Mouse (Mus musculus) heart, postnatal 0 days (tissue): Measurements from ENCODE around the gene Uvrag. TPM values are rescaled to one million over a fixed set of nuclear protein-coding genes. Genes with fewer than 3 reads are reported as not detected.

Experiments used
- ATAC-seq: fragments of 200-750 bp; cut with Nextera tagmentation; 2 replicates; pipeline ENCODE4 v1.8.0; 2017; ENCODE audit warnings: low read depth, moderate number of reproducible peaks, moderate library complexity; ENCODE audit not compliant: insufficient read depth
- DNase-seq: peaks from one replicate; pipeline ENCODE4 v3.0.0-alpha.2; 2016; ENCODE audit warnings: low spot score
- H3K27ac ChIP-seq: fragments of 300-500 bp; sonication (generic); 2 replicates; pipeline ENCODE4 v1.5.1; 2014; ENCODE audit warnings: low read depth, mild to moderate bottlenecking
- H3K27me3 ChIP-seq: fragments of 300-500 bp; sonication (generic); 2 replicates; pipeline ENCODE4 v1.6.1; 2014; ENCODE audit warnings: low read length, mixed read lengths; ENCODE audit not compliant: control insufficient read depth, insufficient read depth
- H3K36me3 ChIP-seq: fragments of 300-500 bp; sonication (generic); replicated peaks from 2 replicates; pipeline ENCODE4 v1.6.1; 2014; ENCODE audit warnings: low read length, mixed read lengths; ENCODE audit not compliant: control insufficient read depth, insufficient read depth
- H3K4me1 ChIP-seq: fragments of 300-500 bp; sonication (generic); 2 replicates; pipeline ENCODE4 v1.6.1; 2014; ENCODE audit warnings: antibody characterized with exemption; ENCODE audit not compliant: control insufficient read depth, insufficient read depth
- H3K4me2 ChIP-seq: fragments of 300-500 bp; sonication (generic); 2 replicates; pipeline ENCODE4 v1.6.1; 2014; ENCODE audit warnings: low read depth, mild to moderate bottlenecking, low read length, moderate library complexity
- H3K4me3 ChIP-seq: fragments of 300-500 bp; sonication (generic); 2 replicates; pipeline ENCODE4 v1.5.1; 2014; ENCODE audit warnings: low read depth, low read length
- H3K9ac ChIP-seq: fragments of 300-500 bp; sonication (generic); replicated peaks from 2 replicates; pipeline ENCODE4 v1.6.1; 2014; ENCODE audit warnings: low read depth, low read length, mixed read lengths
- H3K9me3 ChIP-seq: fragments of 300-500 bp; sonication (generic); replicated peaks from 2 replicates; pipeline ENCODE4 v1.6.1; 2016; ENCODE audit warnings: low read length; ENCODE audit not compliant: control insufficient read depth
- CTCF ChIP-seq: IDR thresholded peaks from 2 replicates; pipeline ENCODE4 v1.5.1; 2016; ENCODE audit warnings: antibody characterized with exemption, control low read depth, low read depth
- EP300 ChIP-seq: IDR thresholded peaks from 2 replicates; pipeline ENCODE4 v1.6.1; 2016; ENCODE audit warnings: antibody characterized with exemption, low read depth
- WGBS: fragments of 180-500 bp; shearing (Covaris S2); extraction: QIAGEN DNeasy Blood & Tissue Kit; methylation state at CpG from one replicate; pipeline ENCODE4 v1.1.7; 2014; 5-methylcytosine and 5-hydroxymethylcytosine counted together
- polyA plus RNA-seq: library from polyadenylated mRNA; unstranded; fragments of >200 nt; fragmentation: Nextera tagmentation; extraction: Ambion mirVana; gene quantifications from 2 replicates; pipeline ENCODE4 v1.2.1, GENCODE M21; 2015
- total RNA-seq: library from RNA; depleted of rRNA; stranded (reverse); fragments of >200 nt; gene quantifications from 2 replicates; pipeline ENCODE4 v1.2.3, GENCODE M21; 2014; ENCODE audit warnings: low replicate concordance

Gene Uvrag
- total and polyA plus RNA-seq, 2 experiments from 2014 or later = 11.8 to 38.1 TPM

DNA sequence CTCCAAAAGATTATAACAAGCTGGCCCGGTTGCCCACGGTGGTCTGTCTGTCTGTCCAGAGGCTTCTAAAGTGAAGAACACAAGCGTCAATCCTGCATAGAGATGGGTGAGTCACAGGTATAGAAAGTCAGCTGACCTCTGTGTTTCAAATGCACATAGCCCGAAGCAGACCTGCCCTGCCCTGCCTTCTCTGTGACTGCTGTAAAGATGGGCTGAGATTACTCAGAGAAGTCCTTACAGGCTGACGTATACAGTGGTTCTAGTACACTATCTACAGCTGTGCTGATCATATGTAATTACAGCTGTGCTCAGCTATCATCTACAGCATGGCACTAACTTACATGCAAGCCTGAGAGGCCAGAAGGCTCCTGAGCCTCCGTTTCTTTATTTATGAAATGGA, 62.1 kb downstream of the Uvrag start:
- 90% methylated on average over 6 of the region's 6 CpGs for whole genome bisulfite sequencing
- Histone ChIP-seq H3K4me2 (no peak overlapping the region), H3K27ac (no peak overlapping the region), H3K27me3 (no peaks in the 10 kb centered on the region), H3K36me3 (no peaks in the 10 kb centered on the region), H3K4me1 (peaks cover 3% of the 10 kb centered on the region; the same call in 1 of the 2 replicates), H3K4me3 (no peak overlapping the region), H3K9me3 (no peaks in the 10 kb centered on the region), H3K9ac (no peak overlapping the region)
- no peak for TF ChIP-seq EP300
- TF ChIP-seq CTCF = no peak
- DNase-seq (no peak), ATAC-seq (no peak)

DNA sequence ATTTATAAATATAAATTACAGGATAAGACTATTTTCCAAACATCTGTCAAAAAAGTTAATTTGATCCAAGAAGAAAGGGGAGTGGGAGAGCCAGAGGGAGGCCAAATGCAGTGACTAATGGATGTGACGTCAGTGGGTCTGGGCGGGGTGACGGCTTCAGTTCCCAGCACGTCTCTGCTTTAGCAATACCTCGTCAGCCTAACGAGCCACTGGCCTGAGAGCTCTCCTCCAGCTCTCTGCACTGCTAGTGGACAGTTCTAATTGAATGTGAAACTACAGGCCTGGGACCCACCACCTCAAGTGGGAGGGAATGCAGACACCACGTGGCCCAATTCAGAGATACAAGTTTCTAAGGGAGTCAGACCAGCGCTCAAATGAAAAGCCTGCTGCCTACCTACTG, 63.7 kb downstream of the Uvrag start:
- Histone ChIP-seq H3K27me3 (no peaks in the 10 kb centered on the region), H3K4me1 (peaks cover 4% of the 10 kb centered on the region; the same call in 1 of the 2 replicates), H3K9ac (no peak overlapping the region), H3K4me2 (no peak overlapping the region), H3K4me3 (no peak overlapping the region), H3K9me3 (no peaks in the 10 kb centered on the region), H3K36me3 (no peaks in the 10 kb centered on the region), H3K27ac (no peak overlapping the region)
- 0 out of 2 replicates have a peak, but pooled peaks have one; percentile 33 for ATAC-seq
- DNase-seq = no peak
- WGBS = 43% methylated on average over 8 of the region's 8 CpGs
- TF ChIP-seq CTCF (no peak), EP300 (no peak)

DNA sequence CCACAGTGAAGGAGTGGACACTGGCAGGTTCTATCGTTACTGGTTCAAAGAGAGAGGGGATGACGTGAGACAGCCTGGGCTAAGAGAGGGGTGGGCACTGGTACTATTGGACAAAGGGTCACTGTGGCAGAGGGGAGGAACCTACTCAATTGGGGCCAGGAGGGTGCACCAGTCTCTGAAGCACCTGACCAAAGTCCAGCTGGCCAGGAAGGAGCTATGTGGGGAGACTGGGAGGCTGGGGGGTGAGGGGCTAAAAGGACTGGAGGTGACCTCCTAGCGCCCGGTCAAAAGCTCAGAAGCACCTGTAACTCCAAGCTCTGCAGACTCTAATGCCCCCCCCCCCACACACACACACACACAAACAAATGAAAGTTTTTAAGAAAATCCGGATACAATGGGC, 65.8 kb downstream of the Uvrag start:
- Histone ChIP-seq H3K4me1 (peaks cover 17% of the 10 kb centered on the region; the same call in 1 of the 2 replicates), H3K27ac (no peak overlapping the region), H3K9ac (no peak overlapping the region), H3K4me3 (no peak overlapping the region), H3K36me3 (no peaks in the 10 kb centered on the region), H3K9me3 (no peaks in the 10 kb centered on the region), H3K27me3 (no peaks in the 10 kb centered on the region), H3K4me2 (no peak overlapping the region)
- WGBS = 91% methylated on average over 5 of the region's 5 CpGs
- TF ChIP-seq EP300 = no peak
- no peak for TF ChIP-seq CTCF
- ATAC-seq (no peak), DNase-seq (no peak)

GRCm38 (mm10) chr7:99073734-99074372, 67.1 kb downstream of the Uvrag start:
- no peak overlapping the region for H3K27ac ChIP-seq
- peaks cover 17% of the 10 kb centered on the region; the same call in 1 of the 2 replicates for H3K4me1 ChIP-seq
- peak; percentile 60 for DNase-seq
- no peak overlapping the region for H3K4me3 ChIP-seq
- no peak overlapping the region for H3K4me2 ChIP-seq
- peak; percentile 63; the same call in 1 of the 2 replicates for ATAC-seq
- no peaks in the 10 kb centered on the region for H3K9me3 ChIP-seq
- H3K36me3 ChIP-seq = 0 out of 2 replicates have a peak, but pooled peaks cover 3% of the 10 kb centered on the region
- no peaks in the 10 kb centered on the region for H3K27me3 ChIP-seq
- H3K9ac ChIP-seq = no peak overlapping the region
- WGBS = 33% methylated on average over 7 of the region's 7 CpGs
- TF ChIP-seq CTCF (peak; percentile 78), EP300 (no peak)

- DNase-seq = no peak
- H3K36me3 ChIP-seq = peaks cover 8% of the 10 kb centered on the region; the same call in 1 of the 2 replicates
- H3K9me3 ChIP-seq = no peaks in the 10 kb centered on the region
- 54% methylated on average over 7 of the region's 7 CpGs for WGBS
- H3K4me3 ChIP-seq = no peak overlapping the region
- H3K4me2 ChIP-seq = no peak overlapping the region
- no peak overlapping the region for H3K27ac ChIP-seq
- no peak overlapping the region for H3K9ac ChIP-seq
- H3K27me3 ChIP-seq = no peaks in the 10 kb centered on the region
- TF ChIP-seq EP300 = no peak
- TF ChIP-seq CTCF = no peak
- peaks cover 20% of the 10 kb centered on the region; the same call in 1 of the 2 replicates for H3K4me1 ChIP-seq
- ATAC-seq = no peak
These were observed 73.2 kb downstream of the Uvrag start for GRCm38 (mm10) chr7:99067710-99068109.
